Mouse (Mus musculus): ENCODE measurements around the gene Spint1. TPM values are rescaled to one million over a fixed set of nuclear protein-coding genes. Genes with fewer than 3 reads are reported as not detected.

Gene Spint1
- total RNA-seq, 4 experiments from 2014 or later, result 1.8 to 3.9 (median 2.6) TPM

DNA sequence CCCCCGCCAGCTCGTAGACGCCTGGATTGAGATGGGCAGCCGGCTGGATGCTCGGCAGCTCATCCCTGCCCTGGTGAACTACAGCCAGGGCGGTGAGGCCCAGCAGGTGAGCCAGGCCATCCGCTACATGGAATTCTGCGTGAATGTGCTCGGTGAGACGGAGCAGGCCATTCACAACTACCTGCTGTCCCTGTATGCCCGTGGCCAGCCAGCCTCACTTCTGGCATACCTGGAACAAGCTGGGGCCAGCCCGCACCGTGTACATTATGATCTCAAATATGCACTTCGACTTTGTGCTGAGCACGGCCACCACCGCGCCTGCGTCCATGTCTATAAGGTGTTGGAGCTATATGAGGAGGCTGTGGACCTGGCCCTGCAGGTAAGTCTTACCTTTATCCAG lies 57.2 kb downstream of the Spint1 start:
- no peak for DNase-seq

DNA sequence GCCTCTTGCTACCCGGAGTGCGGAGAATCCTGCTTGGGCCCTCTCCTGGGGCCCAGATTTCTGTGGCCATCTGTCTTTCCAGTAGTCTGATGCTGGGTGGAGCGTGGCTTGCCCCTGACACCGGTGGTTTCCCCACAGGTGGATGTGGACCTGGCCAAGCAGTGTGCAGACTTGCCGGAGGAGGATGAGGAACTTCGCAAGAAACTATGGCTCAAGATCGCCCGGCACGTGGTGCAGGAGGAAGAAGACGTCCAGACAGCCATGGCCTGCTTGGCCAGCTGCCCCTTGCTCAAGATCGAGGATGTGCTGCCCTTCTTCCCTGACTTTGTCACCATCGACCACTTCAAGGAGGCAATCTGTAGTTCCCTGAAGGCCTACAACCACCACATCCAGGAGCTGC lies 59.6 kb downstream of the Spint1 start:
- DNase-seq, result no peak

DNA sequence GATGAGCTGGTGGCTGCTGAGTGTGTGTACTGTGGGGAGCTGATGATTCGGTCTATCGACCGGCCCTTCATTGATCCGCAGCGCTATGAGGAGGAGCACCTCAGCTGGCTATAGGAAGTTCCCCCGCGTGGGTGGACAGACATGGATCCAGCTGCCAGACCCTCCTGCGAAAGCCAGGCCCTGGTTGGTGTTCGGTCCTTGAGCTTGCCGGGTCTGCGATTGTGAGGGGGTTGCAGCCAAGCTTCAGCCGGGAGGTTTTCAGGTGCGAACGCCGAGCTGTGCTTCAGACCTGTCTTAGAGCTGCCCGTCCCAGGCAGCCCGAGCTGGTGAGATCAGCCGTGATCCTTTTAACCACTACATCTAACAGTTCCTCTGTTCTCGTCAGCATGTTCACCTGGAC lies 60.3 kb downstream of the Spint1 start:
- no peak for DNase-seq

DNA sequence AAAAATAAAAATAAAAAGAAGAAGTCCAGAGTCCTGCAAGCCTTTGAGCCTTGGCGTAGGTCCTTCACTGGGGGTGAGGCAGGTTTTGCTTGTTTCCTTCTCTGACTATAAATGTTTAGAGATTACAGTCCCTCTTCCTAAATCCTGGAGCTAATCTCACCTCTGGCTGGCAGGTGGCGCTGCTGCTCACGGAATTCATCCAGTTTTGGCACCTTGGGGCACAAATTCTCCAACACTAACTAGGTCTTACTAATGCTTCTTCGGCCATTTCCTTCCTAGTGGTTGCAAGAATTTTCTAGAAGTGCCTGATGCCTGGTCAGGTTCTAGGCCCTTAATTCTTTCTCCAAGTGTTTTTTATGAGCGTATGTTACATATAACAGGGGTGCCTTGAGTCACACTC lies 61.2 kb downstream of the Spint1 start:
- no peak for DNase-seq

DNA sequence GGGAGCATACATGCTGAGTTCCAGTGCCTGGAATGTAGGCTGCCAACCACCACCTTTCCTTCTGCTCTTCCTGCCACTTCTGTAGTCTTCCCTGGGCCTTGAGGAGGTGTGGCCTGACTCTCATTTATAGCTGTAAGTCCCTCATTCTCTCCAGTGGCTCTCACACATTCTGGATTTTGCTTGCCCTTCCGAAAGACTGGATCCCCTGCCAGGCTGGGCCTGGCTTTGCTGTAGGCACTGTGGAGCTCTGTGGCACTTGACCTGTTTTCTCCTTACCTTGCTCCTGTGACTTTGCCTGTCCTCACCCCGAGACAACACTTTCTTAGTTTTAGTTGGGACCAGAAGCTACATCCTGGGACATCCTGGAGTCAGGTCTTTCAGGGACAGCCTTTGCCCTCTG lies 61.7 kb downstream of the Spint1 start:
- no peak for DNase-seq

Other genes starting within 250 kb of the Spint1 start
- 10 to 100 TPM; 22.5 to 26.5 (median 23.2) TPM for gene Ccdc32, start 208.0 kb upstream of the Spint1 start, total RNA-seq (2022)
- gene Rpusd2, start 202.6 kb upstream of the Spint1 start, total RNA-seq (2022), result 1 to 10 TPM; 5.1 to 8.2 (median 7.2) TPM
- gene Knl1, start 190.2 kb upstream of the Spint1 start, total RNA-seq (2022), result 1 to 10 TPM in 2 of 4 experiments, under 1 TPM in 2; 0.46 to 1.0 (median 0.96) TPM
- gene Rad51, start 124.6 kb upstream of the Spint1 start, total RNA-seq (2022), result 1 to 10 TPM; 1.1 to 2.2 (median 1.7) TPM
- gene Rmdn3, start 80.3 kb upstream of the Spint1 start, total RNA-seq (2022), result 10 to 100 TPM; 47.8 to 60.9 (median 54.4) TPM
- 10 to 100 TPM in 2 of 4 experiments, 1 to 10 TPM in 2; 9.3 to 13.7 (median 10.9) TPM for gene Gchfr, start 69.6 kb upstream of the Spint1 start, total RNA-seq (2022)
- gene Gm14137, start 62.9 kb upstream of the Spint1 start, total RNA-seq (2022), result under 1 TPM; 0.09 to 0.28 (median 0.24) TPM
- 10 to 100 TPM; 26.6 to 52.4 (median 38.3) TPM for gene Zfyve19, start 28.7 kb upstream of the Spint1 start, total RNA-seq (2022)
- 10 to 100 TPM; 16.5 to 24.6 (median 20.8) TPM for gene Dnajc17, start 28.6 kb upstream of the Spint1 start, total RNA-seq (2022)
- gene Ppp1r14d, start 7.5 kb upstream of the Spint1 start, total RNA-seq (2022), result not detected
- gene Rhov, start 33.9 kb downstream of the Spint1 start, total RNA-seq (2022), result 1 to 10 TPM in 3 of 4 experiments, under 1 TPM in 1; 0.61 to 2.9 (median 2.1) TPM
- 10 to 100 TPM; 27.2 to 29.5 (median 27.7) TPM for gene Vps18, start 51.4 kb downstream of the Spint1 start, total RNA-seq (2022)
- 10 to 100 TPM; 11.5 to 18.6 (median 16.2) TPM for gene Dll4, start 88.4 kb downstream of the Spint1 start, total RNA-seq (2022)
- gene Chac1, start 113.9 kb downstream of the Spint1 start, total RNA-seq (2022), result 1 to 10 TPM; 3.9 to 7.2 (median 4.9) TPM
- 10 to 100 TPM; 21.6 to 30.7 (median 23.7) TPM for gene Ino80, start 240.3 kb downstream of the Spint1 start, total RNA-seq (2022)

Measured in adrenal gland, adult 8-10 months (tissue).